Mouse (Mus musculus): ENCODE results near the gene Emid1.

Gene Emid1

GRCm38 (mm10) chr11:5160722-5161485, 8.8 kb upstream of the Emid1 start:
- DNase-seq: peak; percentile 48

GRCm38 (mm10) chr11:5158056-5158455, 6.0 kb upstream of the Emid1 start:
- DNase-seq: no peak

- DNase-seq: peak; percentile 69
Measured at GRCm38 (mm10) chr11:5154961-5155805, 3.1 kb upstream of the Emid1 start.

DNA sequence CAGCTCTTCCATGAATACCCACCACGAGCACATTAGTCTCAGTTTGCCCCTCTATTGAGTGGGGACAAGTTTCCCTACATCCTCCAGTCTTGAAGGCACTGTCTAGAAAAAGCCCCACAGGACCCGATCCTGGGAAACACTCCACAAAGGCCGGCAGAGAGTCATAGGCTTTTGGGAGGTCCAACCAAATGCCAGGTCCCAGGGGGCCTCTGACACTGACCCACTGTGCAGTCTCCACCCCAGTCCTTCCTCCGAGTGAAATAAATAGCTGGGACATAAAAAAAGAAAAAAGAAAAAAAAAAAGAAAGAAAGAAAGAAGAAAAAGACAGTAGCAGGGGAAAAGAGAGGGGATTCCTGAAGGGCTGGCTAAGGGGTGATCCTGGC, 818 bp downstream of the Emid1 start:
- peak; percentile 48 for DNase-seq

DNA sequence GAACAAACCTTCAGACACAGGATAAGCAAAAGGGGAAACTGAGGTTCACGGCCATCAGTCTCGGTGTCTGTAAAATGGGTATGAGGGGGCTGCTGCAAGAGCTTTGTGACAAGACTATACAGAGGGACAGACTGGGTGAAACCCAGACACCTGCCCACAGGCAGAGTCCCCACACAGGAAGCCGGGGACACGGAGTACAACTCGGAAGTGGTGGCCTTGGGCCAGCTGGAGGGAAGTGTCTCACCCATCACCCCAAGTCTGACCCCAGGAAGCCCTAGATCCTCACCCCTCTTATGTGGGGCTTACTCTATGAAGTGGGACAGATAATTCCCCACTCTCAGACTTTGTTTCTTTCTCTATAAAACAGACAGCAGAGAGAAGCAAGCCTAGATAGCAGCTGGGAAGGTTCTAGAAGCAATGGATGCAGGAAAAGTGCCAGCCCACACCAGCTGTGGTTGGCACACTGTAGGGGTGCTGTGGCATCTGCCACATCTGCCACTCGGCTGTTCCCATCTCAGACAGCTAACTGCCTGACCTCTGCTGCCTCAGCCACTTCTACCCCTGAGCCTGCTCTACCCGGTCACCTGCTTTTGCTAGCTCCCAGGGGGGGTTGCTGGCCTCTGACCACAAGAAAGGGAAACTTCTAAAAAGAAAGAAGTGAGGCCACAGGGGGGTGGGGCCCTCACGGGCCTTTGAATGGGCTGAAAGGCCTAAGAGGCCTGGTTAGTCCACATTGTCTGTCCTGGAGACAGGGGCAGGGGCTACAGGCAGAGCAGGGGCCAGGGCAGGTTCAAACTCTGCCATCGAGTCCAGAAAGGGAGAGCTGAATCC, 1.4 kb downstream of the Emid1 start:
- no peak for DNase-seq

GRCm38 (mm10) chr11:5149955-5150354, 2.1 kb downstream of the Emid1 start:
- no peak for DNase-seq

DNA sequence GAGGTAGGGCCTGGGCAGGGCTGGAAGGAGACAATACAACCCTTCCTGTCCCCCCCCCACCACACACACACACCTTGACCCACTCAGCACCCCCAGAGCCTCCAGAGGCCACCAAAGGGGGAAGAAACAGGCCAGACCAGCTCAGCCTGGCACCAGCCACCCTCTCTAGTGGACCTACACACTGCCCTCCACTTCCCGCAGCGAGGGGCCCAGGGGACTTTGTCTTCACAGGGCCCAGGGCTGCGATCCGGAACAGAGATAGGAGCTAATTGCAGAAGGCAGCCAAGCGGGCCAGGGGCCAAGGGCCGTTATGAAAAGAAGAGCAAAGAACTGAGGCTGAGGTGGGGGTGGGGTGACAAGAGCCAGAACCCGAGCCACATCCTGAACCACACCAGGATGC, 2.8 kb downstream of the Emid1 start:
- DNase-seq: peak; percentile 76

DNA sequence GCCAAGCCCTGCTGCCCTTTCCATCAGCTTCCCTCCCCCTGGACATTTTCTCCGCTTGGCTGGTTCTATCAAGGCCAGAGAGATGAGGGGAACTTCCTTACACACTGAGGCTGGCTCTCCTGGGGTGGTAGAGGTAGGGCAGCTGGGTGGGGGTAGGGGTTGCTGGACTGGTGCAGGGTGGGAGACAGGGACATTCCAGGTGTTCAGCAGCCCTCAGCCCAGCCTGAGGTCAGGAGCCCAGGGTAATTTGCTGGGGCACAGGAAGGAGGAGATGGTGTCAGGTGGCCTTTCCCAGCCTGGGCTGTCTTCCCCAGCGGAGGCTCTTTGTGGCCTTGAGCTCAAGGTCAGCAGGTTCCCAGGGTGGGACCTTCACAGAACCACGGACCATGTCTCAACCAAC, 6.5 kb downstream of the Emid1 start:
- no peak for DNase-seq

DNA sequence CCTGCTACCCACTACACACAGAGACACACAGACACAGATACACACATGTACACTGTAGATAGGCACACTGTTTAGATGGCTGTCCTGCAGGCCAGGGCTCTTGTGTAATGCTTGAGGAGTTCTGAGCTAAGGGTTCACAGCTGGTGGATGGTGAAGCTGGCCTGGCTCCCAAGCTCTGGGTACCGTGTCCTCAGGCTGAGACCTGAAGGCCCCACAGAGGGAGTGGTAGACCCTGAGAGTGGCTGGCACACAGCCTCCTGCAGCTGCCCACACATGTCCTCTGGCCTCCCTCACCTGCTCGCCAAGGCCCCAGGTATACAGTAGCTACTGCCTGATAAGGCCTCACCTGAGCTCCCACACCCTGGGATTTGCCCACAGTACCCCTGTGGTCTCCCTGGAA, 10.1 kb downstream of the Emid1 start:
- DNase-seq: no peak

- DNase-seq: no peak
Measured at GRCm38 (mm10) chr11:5141252-5141651, 10.8 kb downstream of the Emid1 start.

DNA sequence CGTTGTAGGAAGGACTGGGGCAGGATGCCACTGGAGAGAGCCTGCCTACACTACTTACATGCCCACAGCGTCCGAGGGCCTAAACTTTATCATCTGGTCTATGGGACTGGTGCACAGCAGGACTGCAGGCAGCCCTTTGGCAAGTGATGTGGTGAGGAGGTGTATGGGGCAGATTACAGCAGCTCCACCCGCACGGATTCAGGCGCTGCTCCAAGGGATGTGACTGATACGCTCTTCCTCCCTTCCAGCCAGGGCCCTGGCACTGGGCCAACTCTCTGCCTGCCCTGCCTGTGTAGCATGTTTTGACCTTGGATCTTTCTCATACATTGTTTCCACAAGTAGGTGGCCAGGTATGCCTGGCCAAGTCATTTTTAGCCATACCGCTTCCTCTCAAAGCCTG, 11.4 kb downstream of the Emid1 start:
- DNase-seq: peak; percentile 66

GRCm38 (mm10) chr11:5139372-5139771, 12.7 kb downstream of the Emid1 start:
- DNase-seq: no peak

GRCm38 (mm10) chr11:5138642-5139041, 13.4 kb downstream of the Emid1 start:
- no peak for DNase-seq

DNA sequence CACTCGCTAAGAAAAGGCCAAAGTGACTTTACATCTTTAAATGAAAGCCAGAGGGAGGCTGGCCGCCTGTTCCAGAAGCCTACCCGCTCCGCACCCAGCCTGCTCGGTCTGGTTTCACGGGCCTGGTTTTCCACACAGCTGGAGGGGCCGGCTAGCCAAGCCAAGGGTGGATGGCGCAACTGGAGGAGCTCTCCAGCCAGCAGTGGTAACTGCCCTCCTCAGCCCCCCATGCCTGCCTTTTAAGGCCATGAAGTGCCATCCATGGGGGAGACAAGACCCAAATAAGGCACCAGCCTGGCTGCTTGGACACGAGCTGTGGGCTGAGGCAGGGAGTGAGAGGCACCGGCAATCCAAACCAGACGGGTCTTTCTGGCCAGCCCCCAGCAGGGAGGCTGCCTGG, 16.1 kb downstream of the Emid1 start:
- peak; percentile 52 for DNase-seq

DNA sequence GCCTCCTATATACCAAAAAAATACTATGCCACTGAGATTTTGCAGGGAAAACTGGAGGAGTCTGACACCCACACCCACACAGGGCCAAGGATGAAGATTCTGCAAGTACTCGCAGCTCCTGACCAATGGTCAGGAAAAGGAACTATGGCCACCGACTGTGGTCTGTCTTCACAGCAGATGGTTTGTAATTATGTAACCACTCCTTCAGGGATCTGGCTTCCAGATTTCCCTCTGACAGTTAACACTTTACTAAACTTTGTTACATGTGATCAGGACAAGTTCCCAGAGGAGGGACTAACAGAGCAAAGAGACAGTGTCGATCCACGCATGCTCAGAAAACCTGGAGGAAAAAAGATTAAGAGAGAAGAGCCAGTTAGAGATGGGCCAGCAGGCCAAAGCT, 19.3 kb downstream of the Emid1 start:
- peak; percentile 68 for DNase-seq

- no peak for DNase-seq
Measured at GRCm38 (mm10) chr11:5130111-5130665, 21.9 kb downstream of the Emid1 start.

DNA sequence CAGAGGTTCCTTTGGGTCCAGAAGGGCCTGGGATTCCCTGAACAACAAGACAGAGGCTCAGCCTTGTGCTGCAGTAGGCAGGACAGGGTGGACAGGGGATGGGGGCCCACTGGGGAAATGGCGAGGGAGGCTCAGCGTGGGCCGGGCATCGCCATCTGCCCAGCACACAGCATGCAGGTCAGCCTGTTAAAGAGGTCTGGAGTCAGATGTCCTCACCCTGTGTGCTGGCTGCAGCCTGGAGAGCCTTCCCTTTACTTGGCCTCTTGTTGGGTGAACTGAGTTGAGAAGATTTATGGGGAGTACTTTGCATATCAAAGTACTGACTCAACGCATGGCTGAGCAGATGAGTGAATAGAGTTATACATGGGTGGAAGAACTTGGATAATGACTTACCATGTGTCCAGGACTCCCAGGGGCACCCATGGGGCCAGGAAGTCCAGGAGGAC, 23.0 kb downstream of the Emid1 start:
- DNase-seq: no peak

GRCm38 (mm10) chr11:5125713-5126112, 26.3 kb downstream of the Emid1 start:
- DNase-seq: no peak

DNA sequence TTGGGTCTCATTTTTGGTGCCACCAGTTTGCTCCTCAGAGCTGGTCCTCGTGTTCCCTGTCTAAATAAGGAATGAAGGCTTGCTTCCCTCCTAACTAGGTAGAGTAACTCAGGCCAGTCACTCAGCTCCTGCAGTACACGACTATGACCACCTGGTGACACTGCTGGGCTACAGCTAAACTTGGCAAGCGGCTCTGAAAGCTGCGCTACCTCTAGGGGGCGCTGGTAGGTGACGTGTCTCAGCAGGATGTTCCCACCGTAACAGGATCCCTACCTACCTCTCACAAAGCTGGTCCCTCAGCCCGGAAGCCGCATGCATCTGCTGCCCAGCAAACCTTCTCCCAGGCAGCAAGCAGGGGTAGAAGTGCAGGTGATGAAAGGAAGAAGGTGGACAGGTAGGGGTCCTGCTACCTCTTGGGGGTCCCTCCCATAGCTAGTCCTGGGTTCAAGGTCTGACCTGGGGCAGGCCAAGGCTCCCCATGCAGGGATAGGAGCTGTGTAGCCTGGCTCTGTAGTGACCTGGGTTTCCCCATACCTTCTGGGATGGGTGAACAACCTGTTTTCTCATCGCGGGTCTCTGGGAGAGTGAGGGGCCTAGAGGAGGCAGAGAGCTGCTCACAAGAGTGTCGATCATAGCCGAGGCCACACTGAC, 37.0 kb downstream of the Emid1 start:
- DNase-seq: peak; percentile 93

DNA sequence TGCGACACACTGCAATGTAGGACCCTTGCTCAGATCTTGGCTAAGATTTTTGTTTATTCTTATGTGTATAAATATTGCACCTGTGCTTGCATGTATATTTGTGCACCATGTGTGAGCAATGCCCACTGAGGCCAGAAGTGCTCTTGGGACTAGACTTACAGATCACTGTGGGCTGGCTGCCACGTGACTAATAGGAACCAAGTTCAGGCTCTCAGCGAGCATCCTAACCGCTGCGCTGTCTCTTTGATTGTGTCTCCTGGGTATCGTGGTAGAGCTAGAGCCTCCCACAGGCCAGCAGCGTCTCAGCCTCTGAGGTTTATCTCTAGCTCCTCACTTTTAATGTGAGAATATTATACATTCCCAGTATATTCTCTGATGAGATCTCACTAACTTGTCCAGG, 38.4 kb downstream of the Emid1 start:
- no peak for DNase-seq

DNA sequence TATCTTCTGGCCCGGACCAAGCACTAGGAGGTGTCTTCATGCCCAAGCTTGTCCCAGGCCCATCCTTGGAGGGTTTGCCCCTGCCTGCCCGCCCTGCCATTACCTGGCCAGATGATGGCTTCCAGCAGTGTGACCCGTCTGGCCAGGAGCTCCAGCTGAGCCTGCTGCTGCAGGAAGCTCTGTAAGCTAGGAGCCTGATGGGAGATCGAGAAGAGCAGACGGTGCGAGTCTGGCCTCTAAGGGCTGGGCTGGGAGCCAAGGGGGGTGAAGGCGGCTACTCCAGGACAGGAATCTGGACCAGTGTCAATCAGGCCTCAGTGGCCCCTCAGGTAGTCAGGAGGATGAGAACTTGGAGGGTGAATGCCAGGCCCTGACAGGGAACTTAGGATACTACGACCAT, 42.6 kb downstream of the Emid1 start:
- no peak for DNase-seq

DNA sequence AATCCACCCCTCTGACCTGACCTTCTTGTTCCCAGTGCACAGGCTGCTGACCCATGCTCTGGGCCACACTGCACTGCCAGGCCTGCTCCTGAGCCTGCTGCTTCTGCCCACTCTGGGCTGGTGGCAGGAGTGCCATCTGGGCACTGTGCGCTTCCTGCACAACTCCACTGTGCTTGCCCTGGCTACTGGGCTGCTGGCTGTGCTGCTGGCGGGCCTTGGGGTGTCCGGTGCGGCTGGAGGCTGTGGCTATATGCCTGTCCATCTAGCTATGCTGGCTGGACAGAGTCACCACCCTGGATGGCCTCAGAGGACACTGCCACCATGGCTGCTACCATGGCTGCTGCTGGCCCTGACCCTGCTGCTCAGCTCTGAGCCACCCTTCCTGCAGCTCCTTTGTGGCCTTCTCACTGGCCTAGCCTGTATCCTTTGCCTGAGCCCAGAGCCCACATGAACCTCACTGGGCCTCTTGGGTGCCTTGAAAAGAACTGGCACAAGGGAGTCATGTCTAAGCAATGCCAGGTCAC, 48.0 kb downstream of the Emid1 start:
- no peak for DNase-seq

Measured in kidney, adult 9 months (tissue).